Mouse (Mus musculus) brown adipose tissue, adult 24 weeks (tissue): ENCODE data around the gene Gpc5. TPM values are rescaled to one million over a fixed set of nuclear protein-coding genes. Genes with fewer than 3 reads are reported as not detected.

ENCODE experiments used
- H3K27ac ChIP-seq: fragments of 200-500 bp; replicated peaks from 2 replicates; pipeline ENCODE4 v1.5.1; 2012; ENCODE audit warnings: low read depth, mild to moderate bottlenecking, low read length
- H3K4me1 ChIP-seq: fragments of 200-500 bp; 2 replicates; pipeline ENCODE4 v1.6.1; 2012; ENCODE audit warnings: low read length, mixed read lengths; ENCODE audit not compliant: control insufficient read depth, insufficient read depth, insufficient read length
- H3K4me3 ChIP-seq: fragments of 200-500 bp; 2 replicates; pipeline ENCODE4 v1.5.1; 2012; ENCODE audit warnings: low read depth, mild to moderate bottlenecking, low read length, moderate library complexity; ENCODE audit not compliant: insufficient read depth
- polyA plus RNA-seq: library from polyadenylated mRNA; stranded (reverse); fragments of >200 nt; gene quantifications from 2 replicates; pipeline ENCODE4 v1.2.4, GENCODE M21; 2012; ENCODE audit not compliant: missing spikeins, insufficient read depth, insufficient read length

The Gpc5 gene
- polyA plus RNA-seq, 1 experiment = not detected

GRCm38 (mm10) chr14:116494285-116494850 is 1402.4 kb downstream of the Gpc5 start:
- Histone ChIP-seq H3K27ac (no peak overlapping the region), H3K4me3 (no peak overlapping the region), H3K4me1 (no peaks in the 10 kb centered on the region)

GRCm38 (mm10) chr14:116538216-116538615 is 1446.2 kb downstream of the Gpc5 start:
- no peak overlapping the region for H3K27ac ChIP-seq
- no peak overlapping the region for H3K4me3 ChIP-seq
- no peaks in the 10 kb centered on the region for H3K4me1 ChIP-seq

- no peak overlapping the region for H3K27ac ChIP-seq
- H3K4me3 ChIP-seq = no peak overlapping the region
- H3K4me1 ChIP-seq = no peaks in the 10 kb centered on the region
These were observed 1451.7 kb downstream of the Gpc5 start for GRCm38 (mm10) chr14:116543746-116544145.

GRCm38 (mm10) chr14:116551401-116551800 is 1459.4 kb downstream of the Gpc5 start:
- H3K27ac ChIP-seq = no peak overlapping the region
- no peaks in the 10 kb centered on the region for H3K4me1 ChIP-seq
- H3K4me3 ChIP-seq = no peak overlapping the region

- H3K4me1 ChIP-seq = no peaks in the 10 kb centered on the region
- no peak overlapping the region for H3K4me3 ChIP-seq
- H3K27ac ChIP-seq = no peak overlapping the region
These were observed 1461.3 kb downstream of the Gpc5 start for GRCm38 (mm10) chr14:116553316-116553715.

GRCm38 (mm10) chr14:116558141-116558800 is 1466.3 kb downstream of the Gpc5 start:
- H3K4me1 ChIP-seq = no peaks in the 10 kb centered on the region
- H3K4me3 ChIP-seq = no peak overlapping the region
- no peak overlapping the region for H3K27ac ChIP-seq

- no peak overlapping the region for H3K4me3 ChIP-seq
- no peaks in the 10 kb centered on the region for H3K4me1 ChIP-seq
- H3K27ac ChIP-seq = no peak overlapping the region
These were observed 1468.0 kb downstream of the Gpc5 start for GRCm38 (mm10) chr14:116559990-116560389.
